Mouse (Mus musculus): ENCODE data around the gene Etv5. TPM values are rescaled to one million over a fixed set of nuclear protein-coding genes. Genes with fewer than 3 reads are reported as not detected.

Etv5 gene
- polyA plus RNA-seq (2015; fragmentation: Nextera tagmentation; extraction: Ambion mirVana): 3.5 and 3.8 TPM in 2 replicates

- H3K4me2 ChIP-seq: peak within 1 kb of the TSS; percentile 95
- WGBS (ENCODE audit: insufficient replicate concordance): under 1% methylated on average over 62 of the region's 63 CpGs
- peak; percentile 99 for ATAC-seq (ENCODE audit: insufficient read depth)
- H3K9ac ChIP-seq: peak within 1 kb of the TSS; percentile 62
- peak within 1 kb of the TSS; percentile 71 for H3K4me3 ChIP-seq (replicated peaks)
- H3K36me3 ChIP-seq (replicated peaks): no peaks in the 10 kb centered on the region
- H3K27me3 ChIP-seq: peaks cover 61% of the 10 kb centered on the region
- peaks cover 32% of the 10 kb centered on the region for H3K4me1 ChIP-seq (replicated peaks)
- H3K9me3 ChIP-seq (replicated peaks): no peaks in the 10 kb centered on the region
- H3K27ac ChIP-seq (replicated peaks): peak within 1 kb of the TSS; percentile 49
Observed at GRCm38 (mm10) chr16:22439499-22440177, at the start of gene Etv5. Gene Etv5 (minus strand): TSS chr16:22439719.

- Histone ChIP-seq H3K4me1 (replicated peaks) (no peaks in the 10 kb centered on the region), H3K27ac (replicated peaks) (no peak overlapping the region), H3K4me2 (no peak overlapping the region), H3K27me3 (no peaks in the 10 kb centered on the region; the same call in 1 of the 2 replicates), H3K4me3 (replicated peaks) (no peak overlapping the region), H3K9ac (no peak overlapping the region), H3K36me3 (replicated peaks) (no peaks in the 10 kb centered on the region), H3K9me3 (replicated peaks) (no peaks in the 10 kb centered on the region)
- WGBS (ENCODE audit: insufficient replicate concordance): 60% methylated on average over 1 of the region's 1 CpGs
- no peak for ATAC-seq (ENCODE audit: insufficient read depth)
Observed at GRCm38 (mm10) chr16:22483900-22484299, 44.4 kb upstream of the Etv5 start.

- Histone ChIP-seq H3K9me3 (replicated peaks) (no peaks in the 10 kb centered on the region), H3K4me2 (no peak overlapping the region), H3K4me1 (replicated peaks) (no peaks in the 10 kb centered on the region), H3K27ac (replicated peaks) (no peak overlapping the region), H3K4me3 (replicated peaks) (no peak overlapping the region), H3K27me3 (no peaks in the 10 kb centered on the region), H3K9ac (no peak overlapping the region), H3K36me3 (replicated peaks) (no peaks in the 10 kb centered on the region)
- WGBS (ENCODE audit: insufficient replicate concordance): 32% methylated on average over 8 of the region's 8 CpGs
- ATAC-seq (ENCODE audit: insufficient read depth): no peak
Observed at GRCm38 (mm10) chr16:22479322-22479721, 39.8 kb upstream of the Etv5 start.

- Histone ChIP-seq H3K4me3 (replicated peaks) (no peak overlapping the region), H3K4me1 (replicated peaks) (no peaks in the 10 kb centered on the region), H3K9me3 (replicated peaks) (no peaks in the 10 kb centered on the region), H3K36me3 (replicated peaks) (no peaks in the 10 kb centered on the region), H3K4me2 (no peak overlapping the region), H3K27me3 (no peaks in the 10 kb centered on the region), H3K27ac (replicated peaks) (no peak overlapping the region), H3K9ac (no peak overlapping the region)
- ATAC-seq (ENCODE audit: insufficient read depth): no peak
- 37% methylated on average over 2 of the region's 2 CpGs for WGBS (ENCODE audit: insufficient replicate concordance)
Observed at GRCm38 (mm10) chr16:22471728-22472127, 32.2 kb upstream of the Etv5 start.

- no peak overlapping the region for H3K27ac ChIP-seq (replicated peaks)
- no peaks in the 10 kb centered on the region for H3K4me1 ChIP-seq (replicated peaks)
- no peak overlapping the region for H3K4me2 ChIP-seq
- H3K4me3 ChIP-seq (replicated peaks): no peak overlapping the region
- H3K36me3 ChIP-seq (replicated peaks): no peaks in the 10 kb centered on the region
- no peak overlapping the region for H3K9ac ChIP-seq
- H3K9me3 ChIP-seq (replicated peaks): no peaks in the 10 kb centered on the region
- 57% methylated on average over 11 of the region's 11 CpGs for WGBS (ENCODE audit: insufficient replicate concordance)
- H3K27me3 ChIP-seq: no peaks in the 10 kb centered on the region
- no peak for ATAC-seq (ENCODE audit: insufficient read depth)
Observed at GRCm38 (mm10) chr16:22469385-22469784, 29.9 kb upstream of the Etv5 start.

- WGBS (ENCODE audit: insufficient replicate concordance): 63% methylated on average over 2 of the region's 2 CpGs
- H3K4me3 ChIP-seq (replicated peaks): no peak overlapping the region
- ATAC-seq (ENCODE audit: insufficient read depth): no peak
- no peaks in the 10 kb centered on the region for H3K9me3 ChIP-seq (replicated peaks)
- H3K27me3 ChIP-seq: no peaks in the 10 kb centered on the region
- H3K36me3 ChIP-seq (replicated peaks): no peaks in the 10 kb centered on the region
- H3K4me2 ChIP-seq: no peak overlapping the region
- H3K4me1 ChIP-seq (replicated peaks): no peaks in the 10 kb centered on the region
- no peak overlapping the region for H3K9ac ChIP-seq
- H3K27ac ChIP-seq (replicated peaks): no peak overlapping the region
Observed at GRCm38 (mm10) chr16:22467111-22467510, 27.6 kb upstream of the Etv5 start.

- no peaks in the 10 kb centered on the region for H3K9me3 ChIP-seq (replicated peaks)
- WGBS (ENCODE audit: insufficient replicate concordance): 57% methylated on average over 11 of the region's 11 CpGs
- H3K9ac ChIP-seq: no peak overlapping the region
- no peak overlapping the region for H3K27ac ChIP-seq (replicated peaks)
- H3K4me2 ChIP-seq: no peak overlapping the region
- no peaks in the 10 kb centered on the region for H3K4me1 ChIP-seq (replicated peaks)
- no peak for ATAC-seq (ENCODE audit: insufficient read depth)
- H3K27me3 ChIP-seq: no peaks in the 10 kb centered on the region
- H3K4me3 ChIP-seq (replicated peaks): no peak overlapping the region
- no peaks in the 10 kb centered on the region for H3K36me3 ChIP-seq (replicated peaks)
Observed at GRCm38 (mm10) chr16:22466381-22466780, 26.9 kb upstream of the Etv5 start.

GRCm38 (mm10) chr16:22462220-22462619 lies 22.7 kb upstream of the Etv5 start:
- Histone ChIP-seq H3K4me2 (no peak overlapping the region), H3K27ac (replicated peaks) (no peak overlapping the region), H3K9me3 (replicated peaks) (no peaks in the 10 kb centered on the region), H3K9ac (no peak overlapping the region), H3K4me3 (replicated peaks) (no peak overlapping the region), H3K4me1 (replicated peaks) (no peaks in the 10 kb centered on the region), H3K36me3 (replicated peaks) (no peaks in the 10 kb centered on the region), H3K27me3 (no peaks in the 10 kb centered on the region)
- no peak for ATAC-seq (ENCODE audit: insufficient read depth)
- WGBS (ENCODE audit: insufficient replicate concordance): 48% methylated on average over 3 of the region's 3 CpGs

- Histone ChIP-seq H3K27ac (replicated peaks) (no peak overlapping the region), H3K9ac (no peak overlapping the region), H3K4me3 (replicated peaks) (no peak overlapping the region), H3K4me2 (no peak overlapping the region), H3K27me3 (no peaks in the 10 kb centered on the region), H3K36me3 (replicated peaks) (no peaks in the 10 kb centered on the region), H3K9me3 (replicated peaks) (no peaks in the 10 kb centered on the region), H3K4me1 (replicated peaks) (no peaks in the 10 kb centered on the region)
- WGBS (ENCODE audit: insufficient replicate concordance): 30% methylated on average over 6 of the region's 6 CpGs
- ATAC-seq (ENCODE audit: insufficient read depth): no peak
Observed at GRCm38 (mm10) chr16:22461728-22462127, 22.2 kb upstream of the Etv5 start.

- Histone ChIP-seq H3K27me3 (no peaks in the 10 kb centered on the region), H3K4me2 (no peak overlapping the region), H3K4me1 (replicated peaks) (no peaks in the 10 kb centered on the region), H3K27ac (replicated peaks) (no peak overlapping the region), H3K36me3 (replicated peaks) (no peaks in the 10 kb centered on the region), H3K4me3 (replicated peaks) (no peak overlapping the region), H3K9ac (no peak overlapping the region), H3K9me3 (replicated peaks) (no peaks in the 10 kb centered on the region)
- ATAC-seq (ENCODE audit: insufficient read depth): no peak
- 0% methylated on average over 1 of the region's 1 CpGs for WGBS (ENCODE audit: insufficient replicate concordance)
Observed at GRCm38 (mm10) chr16:22460960-22461359, 21.4 kb upstream of the Etv5 start.

- H3K9me3 ChIP-seq (replicated peaks): no peaks in the 10 kb centered on the region
- H3K9ac ChIP-seq: no peak overlapping the region
- H3K27me3 ChIP-seq: no peaks in the 10 kb centered on the region; the same call in 1 of the 2 replicates
- no peak overlapping the region for H3K4me2 ChIP-seq
- H3K27ac ChIP-seq (replicated peaks): no peak overlapping the region
- H3K36me3 ChIP-seq (replicated peaks): no peaks in the 10 kb centered on the region
- no peaks in the 10 kb centered on the region for H3K4me1 ChIP-seq (replicated peaks)
- 56% methylated on average over 9 of the region's 9 CpGs for WGBS (ENCODE audit: insufficient replicate concordance)
- H3K4me3 ChIP-seq (replicated peaks): no peak overlapping the region
- no peak for ATAC-seq (ENCODE audit: insufficient read depth)
Observed at GRCm38 (mm10) chr16:22452082-22452481, 12.6 kb upstream of the Etv5 start.

- no peak overlapping the region for H3K4me3 ChIP-seq (replicated peaks)
- no peaks in the 10 kb centered on the region for H3K4me1 ChIP-seq (replicated peaks)
- WGBS (ENCODE audit: insufficient replicate concordance): 59% methylated on average over 6 of the region's 6 CpGs
- H3K9ac ChIP-seq: no peak overlapping the region
- no peaks in the 10 kb centered on the region; the same call in 1 of the 2 replicates for H3K27me3 ChIP-seq
- H3K36me3 ChIP-seq (replicated peaks): no peaks in the 10 kb centered on the region
- ATAC-seq (ENCODE audit: insufficient read depth): no peak
- H3K4me2 ChIP-seq: no peak overlapping the region
- no peaks in the 10 kb centered on the region for H3K9me3 ChIP-seq (replicated peaks)
- H3K27ac ChIP-seq (replicated peaks): no peak overlapping the region
Observed at GRCm38 (mm10) chr16:22448093-22448492, 8.6 kb upstream of the Etv5 start.
